Mouse (Mus musculus): ENCODE results near the gene Trmt13. TPM values are rescaled to one million over a fixed set of nuclear protein-coding genes. Genes with fewer than 3 reads are reported as not detected.
A peak's percentile ranks its signal among the peaks of the same experiment; 100 is the strongest.
"Not testable (repeated sequence)": the region's sequence is repeated elsewhere in the genome, so short reads cannot be mapped to it uniquely, and the experiment has no call there.

Trmt13 gene
- polyA plus RNA-seq, 1 experiment from 2014 or later = 25.4 TPM

GRCm38 (mm10) chr3:116562408-116563094 lies 51.8 kb downstream of the Trmt13 start, which contains the start of gene Lrrc39:
Lrrc39 (plus strand) TSS chr3:116562973.
- no peak within 1 kb of the TSS for H3K27ac ChIP-seq (replicated peaks; ENCODE audit: low read depth, low read length)
- DNase-seq (ENCODE audit: low spot score) (no peak), ATAC-seq (replicated peaks; ENCODE audit: insufficient number of reproducible peaks, low FRiP score, low TSS enrichment, low read depth) (no peak)
- 73% methylated on average over 7 of the region's 7 CpGs for WGBS
- H3K4me2 ChIP-seq (ENCODE audit: low read depth, low read length) = no peak within 1 kb of the TSS
- H3K9ac ChIP-seq (replicated peaks; ENCODE audit: low read length) = no peak within 1 kb of the TSS
- H3K27me3 ChIP-seq (ENCODE audit: control insufficient read depth, insufficient read depth, low read length) = no peaks in the 10 kb centered on the region
- no peaks in the 10 kb centered on the region for H3K9me3 ChIP-seq (replicated peaks; ENCODE audit: control insufficient read depth, low read length)
- no peaks in the 10 kb centered on the region for H3K4me1 ChIP-seq (ENCODE audit: control insufficient read depth, insufficient read depth, low read length)
- H3K36me3 ChIP-seq (replicated peaks; ENCODE audit: control insufficient read depth, insufficient read depth, low read depth, low read length) = no peaks in the 10 kb centered on the region
- no peak within 1 kb of the TSS for H3K4me3 ChIP-seq (ENCODE audit: low read depth, low read length)

DNA sequence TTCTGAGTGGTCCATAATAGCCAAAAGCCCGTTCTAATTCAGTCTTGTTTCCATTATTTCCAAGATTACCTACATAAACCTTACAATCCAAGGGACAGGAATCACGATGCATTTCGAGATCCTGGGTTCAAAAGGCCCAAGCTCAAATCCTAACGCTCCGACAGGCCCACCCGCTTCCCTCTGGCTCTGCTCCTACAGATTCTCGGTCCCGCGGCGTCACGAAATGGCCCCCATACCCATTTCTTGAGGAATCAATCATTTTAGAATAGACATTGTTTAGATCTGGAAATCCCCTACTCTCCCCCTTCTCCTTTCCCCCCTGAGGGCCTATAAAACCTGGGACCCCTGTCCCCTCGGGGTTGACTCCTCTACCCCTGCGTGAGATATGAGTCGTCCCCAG lies 53.1 kb downstream of the Trmt13 start:
- ATAC-seq (replicated peaks; ENCODE audit: insufficient number of reproducible peaks, low FRiP score, low TSS enrichment, low read depth); H3K4me2 ChIP-seq (ENCODE audit: low read depth, low read length); H3K9ac ChIP-seq (replicated peaks; ENCODE audit: low read length); H3K36me3 ChIP-seq (replicated peaks; ENCODE audit: control insufficient read depth, insufficient read depth, low read depth, low read length); H3K4me3 ChIP-seq (ENCODE audit: low read depth, low read length); H3K9me3 ChIP-seq (replicated peaks; ENCODE audit: control insufficient read depth, low read length); H3K27ac ChIP-seq (replicated peaks; ENCODE audit: low read depth, low read length); DNase-seq (ENCODE audit: low spot score); H3K4me1 ChIP-seq (ENCODE audit: control insufficient read depth, insufficient read depth, low read length); H3K27me3 ChIP-seq (ENCODE audit: control insufficient read depth, insufficient read depth, low read length): not testable (repeated sequence)
- 92% methylated on average over 13 of the region's 14 CpGs for WGBS

- Histone ChIP-seq H3K27me3 (ENCODE audit: control insufficient read depth, insufficient read depth, low read length) (no peaks in the 10 kb centered on the region), H3K27ac (replicated peaks; ENCODE audit: low read depth, low read length) (no peak overlapping the region), H3K4me1 (ENCODE audit: control insufficient read depth, insufficient read depth, low read length) (no peaks in the 10 kb centered on the region), H3K36me3 (replicated peaks; ENCODE audit: control insufficient read depth, insufficient read depth, low read depth, low read length) (no peaks in the 10 kb centered on the region; the same call in 1 of the 2 replicates), H3K9ac (replicated peaks; ENCODE audit: low read length) (no peak overlapping the region), H3K4me2 (ENCODE audit: low read depth, low read length) (no peak overlapping the region), H3K9me3 (replicated peaks; ENCODE audit: control insufficient read depth, low read length) (no peaks in the 10 kb centered on the region), H3K4me3 (ENCODE audit: low read depth, low read length) (no peak overlapping the region)
- ATAC-seq (replicated peaks; ENCODE audit: insufficient number of reproducible peaks, low FRiP score, low TSS enrichment, low read depth) (no peak), DNase-seq (ENCODE audit: low spot score) (no peak)
- 95% methylated on average over 5 of the region's 5 CpGs for WGBS
These were observed 63.0 kb downstream of the Trmt13 start for GRCm38 (mm10) chr3:116551362-116551761.

GRCm38 (mm10) chr3:116547430-116547829 lies 67.0 kb downstream of the Trmt13 start:
- Histone ChIP-seq H3K27me3 (ENCODE audit: control insufficient read depth, insufficient read depth, low read length) (no peaks in the 10 kb centered on the region), H3K4me1 (ENCODE audit: control insufficient read depth, insufficient read depth, low read length) (no peaks in the 10 kb centered on the region), H3K4me2 (ENCODE audit: low read depth, low read length) (no peak overlapping the region), H3K27ac (replicated peaks; ENCODE audit: low read depth, low read length) (no peak overlapping the region), H3K36me3 (replicated peaks; ENCODE audit: control insufficient read depth, insufficient read depth, low read depth, low read length) (no peaks in the 10 kb centered on the region; the same call in 1 of the 2 replicates), H3K9ac (replicated peaks; ENCODE audit: low read length) (no peak overlapping the region), H3K4me3 (ENCODE audit: low read depth, low read length) (no peak overlapping the region), H3K9me3 (replicated peaks; ENCODE audit: control insufficient read depth, low read length) (no peaks in the 10 kb centered on the region)
- ATAC-seq (replicated peaks; ENCODE audit: insufficient number of reproducible peaks, low FRiP score, low TSS enrichment, low read depth) (no peak), DNase-seq (ENCODE audit: low spot score) (no peak)
- 93% methylated on average over 5 of the region's 5 CpGs for WGBS

GRCm38 (mm10) chr3:116542532-116542931 lies 71.9 kb downstream of the Trmt13 start:
- Histone ChIP-seq H3K27me3 (ENCODE audit: control insufficient read depth, insufficient read depth, low read length) (no peaks in the 10 kb centered on the region), H3K4me1 (ENCODE audit: control insufficient read depth, insufficient read depth, low read length) (no peaks in the 10 kb centered on the region), H3K36me3 (replicated peaks; ENCODE audit: control insufficient read depth, insufficient read depth, low read depth, low read length) (no peaks in the 10 kb centered on the region; the same call in none of the 2 replicates), H3K27ac (replicated peaks; ENCODE audit: low read depth, low read length) (no peak overlapping the region), H3K9ac (replicated peaks; ENCODE audit: low read length) (no peak overlapping the region), H3K4me2 (ENCODE audit: low read depth, low read length) (no peak overlapping the region), H3K4me3 (ENCODE audit: low read depth, low read length) (no peak overlapping the region), H3K9me3 (replicated peaks; ENCODE audit: control insufficient read depth, low read length) (no peaks in the 10 kb centered on the region)
- ATAC-seq (replicated peaks; ENCODE audit: insufficient number of reproducible peaks, low FRiP score, low TSS enrichment, low read depth) (no peak), DNase-seq (ENCODE audit: low spot score) (no peak)
- 85% methylated on average over 3 of the region's 3 CpGs for WGBS

GRCm38 (mm10) chr3:116542070-116542469 lies 72.3 kb downstream of the Trmt13 start:
- no peak overlapping the region for H3K4me2 ChIP-seq (ENCODE audit: low read depth, low read length)
- ATAC-seq (replicated peaks; ENCODE audit: insufficient number of reproducible peaks, low FRiP score, low TSS enrichment, low read depth) (no peak), DNase-seq (ENCODE audit: low spot score) (no peak)
- whole genome bisulfite sequencing = 89% methylated on average over 2 of the region's 2 CpGs
- H3K4me3 ChIP-seq (ENCODE audit: low read depth, low read length) = no peak overlapping the region
- no peaks in the 10 kb centered on the region for H3K27me3 ChIP-seq (ENCODE audit: control insufficient read depth, insufficient read depth, low read length)
- no peak overlapping the region for H3K9ac ChIP-seq (replicated peaks; ENCODE audit: low read length)
- H3K4me1 ChIP-seq (ENCODE audit: control insufficient read depth, insufficient read depth, low read length) = no peaks in the 10 kb centered on the region
- no peaks in the 10 kb centered on the region; the same call in none of the 2 replicates for H3K36me3 ChIP-seq (replicated peaks; ENCODE audit: control insufficient read depth, insufficient read depth, low read depth, low read length)
- no peaks in the 10 kb centered on the region for H3K9me3 ChIP-seq (replicated peaks; ENCODE audit: control insufficient read depth, low read length)
- no peak overlapping the region for H3K27ac ChIP-seq (replicated peaks; ENCODE audit: low read depth, low read length)

DNA sequence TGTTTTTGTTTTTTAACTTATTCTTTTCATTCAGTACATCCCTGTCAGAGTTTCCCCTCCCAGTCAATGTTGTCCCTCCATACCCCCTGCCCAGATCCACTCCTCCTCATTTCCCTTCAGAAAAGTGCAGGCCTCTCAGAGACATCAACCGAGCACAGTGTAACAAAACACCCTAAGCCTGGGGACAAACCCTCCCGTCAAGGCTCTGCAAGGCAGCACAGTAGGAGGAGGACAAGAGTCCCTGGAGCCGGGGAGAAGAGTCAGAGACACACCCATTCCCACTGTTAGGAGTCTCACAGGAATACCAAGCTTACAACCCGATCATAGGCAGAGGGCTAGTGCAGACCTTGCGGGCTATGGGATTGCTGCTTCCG lies 77.2 kb downstream of the Trmt13 start:
- ATAC-seq (replicated peaks; ENCODE audit: insufficient number of reproducible peaks, low FRiP score, low TSS enrichment, low read depth) = 0 out of 2 replicates have a peak, but pooled peaks have one; percentile 48
- 50% methylated on average over 6 of the region's 6 CpGs for WGBS
- no peak overlapping the region for H3K4me2 ChIP-seq (ENCODE audit: low read depth, low read length)

DNA sequence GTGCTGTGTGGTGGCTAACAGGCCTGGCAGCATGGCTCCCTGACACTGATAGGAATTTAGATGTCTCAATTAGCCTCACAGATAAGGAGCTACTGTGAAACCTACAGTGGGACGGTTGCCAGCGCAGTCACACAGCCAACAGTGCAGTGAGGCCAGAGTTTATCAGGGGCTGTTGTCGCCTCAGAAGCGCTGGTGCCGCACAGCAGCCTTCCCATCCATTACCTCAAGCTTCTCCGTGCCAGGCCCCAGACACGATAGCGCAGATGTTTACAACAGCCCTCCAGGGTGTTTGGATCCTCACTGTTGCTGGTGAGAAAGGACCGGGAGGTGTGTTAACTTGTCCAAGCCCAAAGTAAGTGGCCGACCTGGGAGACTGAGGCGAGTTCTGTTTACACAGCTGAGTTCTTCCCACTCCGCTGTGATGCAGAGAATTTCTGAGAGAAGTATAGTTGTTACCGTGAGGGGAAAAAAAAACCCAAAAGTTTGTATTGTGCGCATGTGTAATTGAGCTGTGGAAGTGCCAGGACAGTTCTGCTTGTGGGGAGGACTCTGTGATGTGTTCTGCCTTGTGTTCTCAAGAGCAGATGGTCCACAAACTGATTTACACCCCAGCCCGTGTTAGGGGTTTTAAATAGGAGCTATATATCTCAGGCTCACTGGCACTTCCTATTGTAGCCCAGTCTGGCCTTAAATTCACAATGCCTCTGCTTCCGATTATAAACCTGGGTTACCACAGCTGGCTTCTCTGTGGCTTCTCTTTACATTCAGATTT lies 77.8 kb downstream of the Trmt13 start:
- H3K36me3 ChIP-seq (replicated peaks; ENCODE audit: control insufficient read depth, insufficient read depth, low read depth, low read length) = no peaks in the 10 kb centered on the region; the same call in 1 of the 2 replicates
- DNase-seq (ENCODE audit: low spot score) (no peak), ATAC-seq (replicated peaks; ENCODE audit: insufficient number of reproducible peaks, low FRiP score, low TSS enrichment, low read depth) (no peak)
- H3K27ac ChIP-seq (replicated peaks; ENCODE audit: low read depth, low read length) = no peak overlapping the region
- H3K27me3 ChIP-seq (ENCODE audit: control insufficient read depth, insufficient read depth, low read length) = no peaks in the 10 kb centered on the region
- H3K9ac ChIP-seq (replicated peaks; ENCODE audit: low read length) = no peak overlapping the region
- H3K4me2 ChIP-seq (ENCODE audit: low read depth, low read length) = no peak overlapping the region
- no peaks in the 10 kb centered on the region for H3K9me3 ChIP-seq (replicated peaks; ENCODE audit: control insufficient read depth, low read length)
- H3K4me3 ChIP-seq (ENCODE audit: low read depth, low read length) = no peak overlapping the region
- 72% methylated on average over 16 of the region's 16 CpGs for WGBS
- no peaks in the 10 kb centered on the region for H3K4me1 ChIP-seq (ENCODE audit: control insufficient read depth, insufficient read depth, low read length)

More for the DNA sequence above, 77.2 kb downstream of the Trmt13 start:
- H3K27me3 ChIP-seq (ENCODE audit: control insufficient read depth, insufficient read depth, low read length) = no peaks in the 10 kb centered on the region
- H3K36me3 ChIP-seq (replicated peaks; ENCODE audit: control insufficient read depth, insufficient read depth, low read depth, low read length) = no peaks in the 10 kb centered on the region; the same call in 1 of the 2 replicates
- no peak overlapping the region for H3K4me3 ChIP-seq (ENCODE audit: low read depth, low read length)
- no peaks in the 10 kb centered on the region for H3K4me1 ChIP-seq (ENCODE audit: control insufficient read depth, insufficient read depth, low read length)
- H3K9ac ChIP-seq (replicated peaks; ENCODE audit: low read length) = no peak overlapping the region
- H3K9me3 ChIP-seq (replicated peaks; ENCODE audit: control insufficient read depth, low read length) = no peaks in the 10 kb centered on the region
- DNase-seq (ENCODE audit: low spot score) = no peak
- H3K27ac ChIP-seq (replicated peaks; ENCODE audit: low read depth, low read length) = no peak overlapping the region

All from embryonic facial prominence, embryonic 11.5 days (tissue).